Mouse (Mus musculus) liver, embryonic 14.5 days (tissue): Measurements from ENCODE around the gene Vsig8. TPM values are rescaled to one million over a fixed set of nuclear protein-coding genes. Genes with fewer than 3 reads are reported as not detected.

Experiments used
- ATAC-seq: fragments of 200-750 bp; cut with Nextera tagmentation; 2 replicates; pipeline ENCODE4 v1.8.0; 2017; ENCODE audit warnings: moderate number of reproducible peaks, mild to moderate bottlenecking, moderate library complexity; ENCODE audit not compliant: insufficient read depth
- DNase-seq, 3 experiments: peaks; one replicate each; pipeline ENCODE4 v3.0.0-alpha.2; 2012 to 2013; ENCODE audit warnings: low read depth in 3 of 3, low spot score in 3 of 3
- H3K27ac ChIP-seq: fragments of 300-500 bp; sonication (generic); 2 replicates; pipeline ENCODE4 v1.5.1; 2014; ENCODE audit warnings: moderate library complexity, mild to moderate bottlenecking, control low read depth, inconsistent platforms
- H3K27me3 ChIP-seq: fragments of 300-500 bp; sonication (generic); 2 replicates; pipeline ENCODE4 v1.6.1; 2014; ENCODE audit warnings: mild to moderate bottlenecking, low read length, moderate library complexity; ENCODE audit not compliant: control insufficient read depth, insufficient read depth
- H3K36me3 ChIP-seq: fragments of 300-500 bp; sonication (generic); replicated peaks from 2 replicates; pipeline ENCODE4 v1.6.1; 2014; ENCODE audit warnings: low read depth; ENCODE audit not compliant: control insufficient read depth, insufficient read depth
- H3K4me1 ChIP-seq, 2 experiments: fragments of 200-500 bp in 1 of 2; fragments of 300-500 bp in 1 of 2; sonication (generic) in 1 of 2; replicated peaks; 2 replicates each; pipeline ENCODE4 v1.6.1; 2012 to 2014; ENCODE audit warnings: antibody characterized with exemption in 1 of 2, inconsistent platforms in 1 of 2, low read length in 1 of 2; ENCODE audit not compliant: control insufficient read depth in 2 of 2, insufficient read depth in 2 of 2
- H3K4me2 ChIP-seq: fragments of 300-500 bp; sonication (generic); 2 replicates; pipeline ENCODE4 v1.6.1; 2014; ENCODE audit warnings: low read depth, mild to moderate bottlenecking, control low read depth, moderate library complexity
- H3K4me3 ChIP-seq, 2 experiments: fragments of 200-500 bp in 1 of 2; fragments of 300-500 bp in 1 of 2; sonication (generic) in 1 of 2; 2 replicates each; pipeline ENCODE4 v1.5.1; 2012 to 2014; ENCODE audit warnings: low read depth in 2 of 2, low read length in 2 of 2, mild to moderate bottlenecking in 2 of 2, control low read depth in 1 of 2, inconsistent platforms in 1 of 2, moderate library complexity in 1 of 2; ENCODE audit not compliant: insufficient read depth in 1 of 2
- H3K9ac ChIP-seq: fragments of 300-500 bp; sonication (generic); replicated peaks from 2 replicates; pipeline ENCODE4 v1.6.1; 2014; ENCODE audit warnings: mild to moderate bottlenecking, control low read depth, moderate library complexity
- H3K9me3 ChIP-seq: fragments of 300-500 bp; sonication (generic); 2 replicates; pipeline ENCODE4 v1.6.1; 2016; ENCODE audit warnings: low read length, mixed read lengths; ENCODE audit not compliant: control insufficient read depth
- CTCF ChIP-seq: IDR thresholded peaks from 2 replicates; pipeline ENCODE4 v1.5.1; 2016; ENCODE audit warnings: antibody characterized with exemption, low read depth, control low read depth
- EP300 ChIP-seq: IDR thresholded peaks from 2 replicates; pipeline ENCODE4 v1.6.1; 2016; ENCODE audit warnings: antibody characterized with exemption, low read depth
- WGBS: fragments of 180-500 bp; shearing (Covaris S2); extraction: QIAGEN DNeasy Blood & Tissue Kit; methylation state at CpG from one replicate; pipeline ENCODE4 v1.1.7; 2014; ENCODE audit not compliant: insufficient replicate concordance; 5-methylcytosine and 5-hydroxymethylcytosine counted together
- polyA plus RNA-seq, 2 experiments: library from polyadenylated mRNA; depleted of rRNA in 1 of 2; stranded (reverse) in 1 of 2; unstranded in 1 of 2; fragments of >200 nt; fragmentation: Nextera tagmentation in 1 of 2; extraction: Ambion mirVana in 1 of 2; gene quantifications; 2 replicates each; pipeline versions ENCODE4 v1.2.1 to v1.2.3; 2012 to 2014

Gene Vsig8
- polyA plus RNA-seq, 2 experiments: not detected

GRCm38 (mm10) chr1:172539827-172540226 lies 15.9 kb upstream of the Vsig8 start:
- DNase-seq: no peak
- Histone ChIP-seq H3K9ac (no peak overlapping the region), H3K27ac (no peak overlapping the region), H3K9me3 (no peaks in the 10 kb centered on the region), H3K4me2 (no peak overlapping the region), H3K36me3 (no peaks in the 10 kb centered on the region), H3K4me3 (no peak overlapping the region), H3K27me3 (no peaks in the 10 kb centered on the region), H3K4me1 (no peaks in the 10 kb centered on the region)
- ATAC-seq: no peak
- no peak for TF ChIP-seq EP300
- TF ChIP-seq CTCF: no peak
- WGBS: 58% methylated on average over 6 of the region's 6 CpGs

- Histone ChIP-seq H3K27ac (no peak overlapping the region), H3K4me1 (no peaks in the 10 kb centered on the region), H3K27me3 (no peaks in the 10 kb centered on the region), H3K9me3 (no peaks in the 10 kb centered on the region), H3K4me3 (no peak overlapping the region), H3K9ac (no peak overlapping the region), H3K36me3 (no peaks in the 10 kb centered on the region), H3K4me2 (no peak overlapping the region)
- WGBS: 51% methylated on average over 11 of the region's 11 CpGs
- DNase-seq: no peak
- no peak for TF ChIP-seq CTCF
- TF ChIP-seq EP300: no peak
- ATAC-seq: no peak
These were observed 15.4 kb upstream of the Vsig8 start for GRCm38 (mm10) chr1:172540283-172540820.

- TF ChIP-seq EP300 (no peak), CTCF (no peak)
These were observed 9.7 kb upstream of the Vsig8 start for GRCm38 (mm10) chr1:172546062-172546461.

GRCm38 (mm10) chr1:172548501-172548900 lies 7.2 kb upstream of the Vsig8 start:
- ATAC-seq: no peak
- WGBS: 12% methylated on average over 7 of the region's 7 CpGs
- H3K4me2 ChIP-seq: no peak overlapping the region

More at GRCm38 (mm10) chr1:172546062-172546461, 9.7 kb upstream of the Vsig8 start:
- Histone ChIP-seq H3K27ac (no peak overlapping the region), H3K4me3 (no peak overlapping the region), H3K9me3 (no peaks in the 10 kb centered on the region), H3K36me3 (no peaks in the 10 kb centered on the region), H3K27me3 (no peaks in the 10 kb centered on the region), H3K4me1 (no peaks in the 10 kb centered on the region; a peak in 1 of 4 replicates), H3K4me2 (no peak overlapping the region), H3K9ac (no peak overlapping the region)
- ATAC-seq: no peak
- 59% methylated on average over 4 of the region's 4 CpGs for WGBS
- DNase-seq: no peak

GRCm38 (mm10) chr1:172549314-172549713 lies 6.4 kb upstream of the Vsig8 start:
- H3K9ac ChIP-seq: no peak overlapping the region

More at GRCm38 (mm10) chr1:172548501-172548900, 7.2 kb upstream of the Vsig8 start:
- no peak for TF ChIP-seq CTCF
- Histone ChIP-seq H3K27me3 (no peaks in the 10 kb centered on the region), H3K4me3 (no peak overlapping the region), H3K27ac (no peak overlapping the region), H3K36me3 (no peaks in the 10 kb centered on the region), H3K4me1 (no peaks in the 10 kb centered on the region; a peak in 1 of 4 replicates), H3K9ac (no peak overlapping the region), H3K9me3 (no peaks in the 10 kb centered on the region)
- no peak for DNase-seq

More at GRCm38 (mm10) chr1:172549314-172549713, 6.4 kb upstream of the Vsig8 start:
- Histone ChIP-seq H3K27ac (no peak overlapping the region), H3K9me3 (no peaks in the 10 kb centered on the region), H3K4me3 (no peak overlapping the region), H3K36me3 (no peaks in the 10 kb centered on the region), H3K27me3 (no peaks in the 10 kb centered on the region), H3K4me1 (no peaks in the 10 kb centered on the region; a peak in 1 of 4 replicates), H3K4me2 (no peak overlapping the region)
- 10% methylated on average over 2 of the region's 2 CpGs for WGBS
- DNase-seq (no peak), ATAC-seq (no peak)
- TF ChIP-seq EP300 (no peak), CTCF (no peak)
